Mouse (Mus musculus): ENCODE measurements around the gene Olfr398.

DNA sequence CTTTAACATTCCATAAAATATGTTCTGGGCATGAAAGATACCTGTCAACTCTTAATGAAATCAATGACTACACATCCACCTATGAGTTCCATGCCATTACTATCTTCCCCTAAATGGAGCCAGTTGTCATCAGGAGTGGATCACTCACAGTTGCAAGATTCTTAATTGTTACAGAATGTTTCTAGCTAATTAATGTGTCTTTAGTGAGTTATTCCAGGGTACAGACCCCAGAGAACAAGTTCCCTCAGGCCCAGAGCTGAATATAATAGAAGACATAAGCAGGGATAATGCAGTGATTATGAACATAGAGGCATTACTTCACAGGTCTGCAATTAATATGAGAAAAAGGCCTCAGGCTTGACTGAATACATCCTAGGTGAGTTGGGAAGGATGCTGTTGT lies 53.8 kb downstream of the Olfr398 start, which contains the start of gene Olfr23:
- no peak for TF ChIP-seq MAFK (IDR thresholded peaks at IDR 0.05; ENCODE audit: insufficient read depth, low read depth, low read length)
- TF ChIP-seq HCFC1 (IDR thresholded peaks at IDR 0.05; ENCODE audit: borderline replicate concordance, insufficient read depth, low read length) = no peak
- TF ChIP-seq ZNF384 (IDR thresholded peaks at IDR 0.05; ENCODE audit: low read depth, low read length) = no peak

All from ES-E14 (cell line).